25 mouse cellular contexts compared by ENCODE assay signal in the genomic region with DNA sequence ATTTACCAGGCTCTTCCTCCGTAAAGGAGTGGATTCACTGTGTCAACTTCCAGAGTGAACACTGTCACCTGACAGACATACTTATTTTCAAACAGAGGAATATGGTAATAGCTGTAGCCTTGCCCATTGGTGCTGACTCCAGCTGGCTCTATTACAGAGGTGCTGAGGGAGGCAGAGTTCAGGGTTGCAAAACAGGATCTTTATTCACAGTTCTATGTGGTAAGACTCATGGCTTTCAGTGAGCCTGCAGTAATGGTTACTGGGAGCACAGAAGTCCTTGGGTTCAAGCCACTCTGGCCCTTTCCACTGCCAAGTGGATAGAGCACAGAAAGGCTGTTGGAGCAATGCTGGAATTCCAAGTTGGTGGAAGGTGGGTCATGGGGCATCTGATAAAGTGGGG. TPM values are rescaled to one million over a fixed set of nuclear protein-coding genes. Genes with fewer than 3 reads are reported as not detected.
DNase-seq lines count a peak whose midpoint lies in the region; ATAC-seq and TF ChIP-seq lines count a peak whose summit lies in the region.
"Had no signal": no experiment of that assay in that cellular context is flagged by ENCODE, and none has a peak within 500 bp of the region (broad histone marks: within the 10 kb centered on the region; RNA-seq: fewer than 3 reads in every experiment).

No protein-coding gene starts in this region.

- no peak overlapping the region for H3K9ac ChIP-seq in liver, adult 2 months (ENCODE audit: low read depth, low read length)
- H3K9ac ChIP-seq in liver, embryonic 11.5 days (ENCODE audit: low read depth, low read length) = no peak overlapping the region
- H3K9ac ChIP-seq: embryonic facial prominence, embryonic 13.5 days; forebrain, embryonic 12.5 days; heart, embryonic 15.5 days; hindbrain, embryonic 14.5 days; intestine, embryonic 15.5 days had no signal

- H3K79me2 ChIP-seq in liver, adult 2 months (ENCODE audit: control insufficient read depth, insufficient read depth, low read length) = no peaks in the 10 kb centered on the region

- H3K4me1 ChIP-seq in liver, adult 2 months (ENCODE audit: control insufficient read depth, insufficient read depth, low read length) = peaks cover 3% of the 10 kb centered on the region; the same call in 1 of the 2 replicates
- H3K4me1 ChIP-seq in liver, embryonic 11.5 days (replicated peaks; ENCODE audit: control insufficient read depth, insufficient read depth, low read length) = no peaks in the 10 kb centered on the region
- H3K4me1 ChIP-seq: embryonic facial prominence, embryonic 13.5 days; forebrain, embryonic 12.5 days; heart, embryonic 10.5 days; heart, embryonic 15.5 days; hindbrain, embryonic 10.5 days; intestine, embryonic 15.5 days had no signal

- no peak overlapping the region for H3K27ac ChIP-seq in liver, adult 2 months (replicated peaks; ENCODE audit: insufficient read depth, low read depth, low read length)
- no peak overlapping the region for H3K27ac ChIP-seq in liver, embryonic 11.5 days (ENCODE audit: low read depth, low read length)
- H3K27ac ChIP-seq: embryonic facial prominence, embryonic 13.5 days; forebrain, embryonic 12.5 days; heart, embryonic 10.5 days; heart, embryonic 15.5 days; hindbrain, embryonic 10.5 days; hindbrain, embryonic 14.5 days; intestine, embryonic 15.5 days had no signal

- no peaks in the 10 kb centered on the region for H3K36me3 ChIP-seq in liver, adult 2 months (ENCODE audit: control insufficient read depth, insufficient read depth, low read length)
- no peaks in the 10 kb centered on the region for H3K36me3 ChIP-seq in liver, embryonic 11.5 days (ENCODE audit: control insufficient read depth, insufficient read depth, low read length)
- H3K36me3 ChIP-seq: embryonic facial prominence, embryonic 13.5 days; forebrain, embryonic 12.5 days; heart, embryonic 10.5 days; heart, embryonic 15.5 days; hindbrain, embryonic 10.5 days; intestine, embryonic 15.5 days had no signal

- ATAC-seq in liver, embryonic 11.5 days (replicated peaks; ENCODE audit: low FRiP score) = no peak
- no peak for ATAC-seq in activated CD4-positive, CD25-positive, alpha-beta regulatory T cell, adult 4 months
- ATAC-seq: forebrain, embryonic 16.5 days; intestine, embryonic 15.5 days had no signal

- H3K27me3 ChIP-seq in liver, adult 2 months (ENCODE audit: control insufficient read depth, insufficient read depth, low read length) = no peaks in the 10 kb centered on the region
- H3K27me3 ChIP-seq in liver, embryonic 11.5 days (replicated peaks; ENCODE audit: control insufficient read depth, insufficient read depth, low read length) = no peaks in the 10 kb centered on the region
- H3K27me3 ChIP-seq: embryonic facial prominence, embryonic 13.5 days; forebrain, embryonic 12.5 days; heart, embryonic 15.5 days; intestine, embryonic 15.5 days had no signal

- H3K9me3 ChIP-seq in liver, embryonic 11.5 days (ENCODE audit: control insufficient read depth, low read length) = no peaks in the 10 kb centered on the region; the same call in 1 of the 2 replicates
- H3K9me3 ChIP-seq: intestine, embryonic 15.5 days had no signal

- H3K4me3 ChIP-seq in liver, adult 2 months (ENCODE audit: insufficient read depth, low read depth, low read length) = no peak overlapping the region
- H3K4me3 ChIP-seq in liver, embryonic 11.5 days (ENCODE audit: low read depth, low read length) = no peak overlapping the region
- H3K4me3 ChIP-seq: embryonic facial prominence, embryonic 13.5 days; forebrain, embryonic 12.5 days; heart, embryonic 10.5 days; heart, embryonic 15.5 days; hindbrain, embryonic 10.5 days; intestine, embryonic 15.5 days had no signal

- no peak for TF ChIP-seq POLR2A in liver, adult 2 months (IDR thresholded peaks at IDR 0.05; ENCODE audit: extremely low read depth, insufficient read depth, low read length)

- TF ChIP-seq CTCF in liver, adult 2 months (IDR thresholded peaks at IDR 0.05; ENCODE audit: low read depth, low read length) = no peak

- 20% methylated on average over 1 of the region's 1 CpGs for WGBS in liver, adult 2 months
- 89% methylated on average over 1 of the region's 1 CpGs for WGBS in liver, embryonic 11.5 days

- DNase-seq in liver, adult 2 months (ENCODE audit: extremely low read depth, low read depth, low spot score) = peak; percentile 93
- DNase-seq in liver, embryonic 11.5 days (ENCODE audit: low spot score) = no peak
- DNase-seq in adrenal gland, postnatal 10 days = peak; percentile 44
- DNase-seq in gonadal fat pad, adult 2 months (ENCODE audit: low read depth) = peak; percentile 69
- DNase-seq in embryo, embryonic 10 days (ENCODE audit: low spot score) = no peak
- DNase-seq in yolk sac, embryonic 10.5 days (ENCODE audit: low spot score) = no peak
- DNase-seq: B cell, adult 2 months; cerebellum, adult 2 months; cerebellum, postnatal 10 days; gastrocnemius, postnatal 14 days; heart, postnatal 14 days; kidney, adult 18-20 months had no signal

- H3K4me2 ChIP-seq in liver, embryonic 11.5 days = no peak overlapping the region
- H3K4me2 ChIP-seq: embryonic facial prominence, embryonic 13.5 days; forebrain, embryonic 12.5 days; heart, embryonic 15.5 days; hindbrain, embryonic 14.5 days; intestine, embryonic 15.5 days had no signal

RNA-seq across cellular contexts. Expression of a gene that starts 13.1 kb away (rescaled TPM):
- 1.0 and 1.1 TPM in 2 replicates for total RNA-seq in liver, adult 2 months (2014; rRNA removed)
- 2.1 and 2.7 TPM in 2 replicates for polyA plus RNA-seq in liver, adult 2 months (2012; rRNA removed)
- 5.8 and 6.3 TPM in 2 replicates for polyA plus RNA-seq in liver, embryonic 11.5 days (2014; fragmentation: Nextera tagmentation; extraction: Ambion mirVana)
- total RNA-seq in adrenal gland, postnatal 10 days (2021) = 1 to 10 TPM; 8.1 to 9.4 TPM
- 7.8 and 8.5 TPM in 2 replicates for polyA plus RNA-seq in gonadal fat pad, adult 2 months (2012; rRNA removed)
- polyA plus RNA-seq in activated CD4-positive, CD25-positive, alpha-beta regulatory T cell, adult 4 months (2017; shearing (Covaris generic)) = under 1 TPM; 0.42 to 0.51 TPM

RNA-seq across cellular contexts. Expression of a gene that starts 18.4 kb away (rescaled TPM):
- total RNA-seq in liver, adult 2 months (2014; rRNA removed) = not detected in 2 replicates
- 0.04 and 0.07 TPM in 2 replicates for polyA plus RNA-seq in liver, adult 2 months (2012; rRNA removed)
- polyA plus RNA-seq in liver, embryonic 11.5 days (2014; fragmentation: Nextera tagmentation; extraction: Ambion mirVana) = not detected in 2 replicates
- under 1 TPM; 0.51 to 0.96 TPM for total RNA-seq in adrenal gland, postnatal 10 days (2021)
- 18.5 and 23.8 TPM in 2 replicates for polyA plus RNA-seq in gonadal fat pad, adult 2 months (2012; rRNA removed)
- polyA plus RNA-seq in activated CD4-positive, CD25-positive, alpha-beta regulatory T cell, adult 4 months (2017; shearing (Covaris generic)) = under 1 TPM; 0.16 to 0.18 TPM
- total RNA-seq: MEL had no signal
- polyA plus RNA-seq: cerebellum, adult 2 months; cortical plate, adult 2 months; embryonic facial prominence, embryonic 13.5 days; forebrain, embryonic 12.5 days; forebrain, embryonic 16.5 days; frontal cortex, adult 2 months; heart, embryonic 10.5 days; heart, embryonic 15.5 days; hindbrain, embryonic 10.5 days; hindbrain, embryonic 14.5 days; intestine, embryonic 15.5 days; kidney, embryonic 14.5 days had no signal

RNA-seq across cellular contexts. Expression of a gene that starts 20.0 kb away (rescaled TPM):
- 4.9 and 5.0 TPM in 2 replicates for total RNA-seq in liver, adult 2 months (2014; rRNA removed)
- 1.3 and 1.7 TPM in 2 replicates for polyA plus RNA-seq in liver, adult 2 months (2012; rRNA removed)
- 36.0 and 38.7 TPM in 2 replicates for polyA plus RNA-seq in liver, embryonic 11.5 days (2014; fragmentation: Nextera tagmentation; extraction: Ambion mirVana)
- 10 to 100 TPM; 19.1 to 20.1 TPM for total RNA-seq in adrenal gland, postnatal 10 days (2021)
- 5.0 and 7.1 TPM in 2 replicates for polyA plus RNA-seq in gonadal fat pad, adult 2 months (2012; rRNA removed)
- polyA plus RNA-seq in activated CD4-positive, CD25-positive, alpha-beta regulatory T cell, adult 4 months (2017; shearing (Covaris generic)) = 10 to 100 TPM; 38.4 to 55.4 TPM

RNA-seq across cellular contexts. Expression of a gene that starts 20.0 kb away (rescaled TPM):
- 14.2 and 14.9 TPM in 2 replicates for total RNA-seq in liver, adult 2 months (2014; rRNA removed)
- 29.9 and 32.7 TPM in 2 replicates for polyA plus RNA-seq in liver, adult 2 months (2012; rRNA removed)
- 91.9 and 95.0 TPM in 2 replicates for polyA plus RNA-seq in liver, embryonic 11.5 days (2014; fragmentation: Nextera tagmentation; extraction: Ambion mirVana)
- 10 to 100 TPM; 30.4 to 33.3 TPM for total RNA-seq in adrenal gland, postnatal 10 days (2021)
- 50.6 and 54.9 TPM in 2 replicates for polyA plus RNA-seq in gonadal fat pad, adult 2 months (2012; rRNA removed)
- 10 to 100 TPM; 54.1 to 59.3 TPM for polyA plus RNA-seq in activated CD4-positive, CD25-positive, alpha-beta regulatory T cell, adult 4 months (2017; shearing (Covaris generic))

RNA-seq across cellular contexts. Expression of a gene that starts 35.0 kb away (rescaled TPM):
- 11.0 and 14.8 TPM in 2 replicates for total RNA-seq in liver, adult 2 months (2014; rRNA removed)
- 9.7 and 12.4 TPM in 2 replicates for polyA plus RNA-seq in liver, adult 2 months (2012; rRNA removed)
- 308 and 341 TPM in 2 replicates for polyA plus RNA-seq in liver, embryonic 11.5 days (2014; fragmentation: Nextera tagmentation; extraction: Ambion mirVana)
- 10 to 100 TPM; 52.6 to 68.5 TPM for total RNA-seq in adrenal gland, postnatal 10 days (2021)
- 20.9 and 24.1 TPM in 2 replicates for polyA plus RNA-seq in gonadal fat pad, adult 2 months (2012; rRNA removed)
- polyA plus RNA-seq in activated CD4-positive, CD25-positive, alpha-beta regulatory T cell, adult 4 months (2017; shearing (Covaris generic)) = 10 to 100 TPM; 57.5 to 61.8 TPM

Comparison
In these comparisons a context has a peak if more than half of its experiments do, and no peak if none do; other contexts are left out.
1. DNase-seq: peak in liver, adult 2 months (single experiment), adrenal gland, postnatal 10 days (single experiment) and gonadal fat pad, adult 2 months (single experiment); none in liver, embryonic 11.5 days (single experiment), embryo, embryonic 10 days (single experiment) and yolk sac, embryonic 10.5 days (single experiment).
2. RNA of a gene that starts 18.4 kb away (polyA plus RNA-seq): 18.5 to 23.8 TPM in gonadal fat pad, adult 2 months; 0.16 to 0.18 TPM in activated CD4-positive, CD25-positive, alpha-beta regulatory T cell, adult 4 months, 0.04 to 0.07 TPM in liver, adult 2 months and not detected in liver, embryonic 11.5 days; every median in the first group is over 10 times any median in the second.